Mouse (Mus musculus) urinary bladder, adult 2 months (tissue): ENCODE results near the gene Trim3. TPM values are rescaled to one million over a fixed set of nuclear protein-coding genes. Genes with fewer than 3 reads are reported as not detected.
A peak's percentile ranks its signal among the peaks of the same experiment; 100 is the strongest.

Experiments used
- DNase-seq: peaks from one replicate; pipeline ENCODE4 v3.0.0; 2022; ENCODE audit warnings: low spot score
- polyA plus RNA-seq: library from polyadenylated mRNA; depleted of rRNA; stranded (reverse); fragments of >200 nt; gene quantifications from 2 replicates; pipeline ENCODE4 v1.2.3, GENCODE M21; 2012

Trim3 gene
- polyA plus RNA-seq, 1 experiment: 57.0 TPM

DNA sequence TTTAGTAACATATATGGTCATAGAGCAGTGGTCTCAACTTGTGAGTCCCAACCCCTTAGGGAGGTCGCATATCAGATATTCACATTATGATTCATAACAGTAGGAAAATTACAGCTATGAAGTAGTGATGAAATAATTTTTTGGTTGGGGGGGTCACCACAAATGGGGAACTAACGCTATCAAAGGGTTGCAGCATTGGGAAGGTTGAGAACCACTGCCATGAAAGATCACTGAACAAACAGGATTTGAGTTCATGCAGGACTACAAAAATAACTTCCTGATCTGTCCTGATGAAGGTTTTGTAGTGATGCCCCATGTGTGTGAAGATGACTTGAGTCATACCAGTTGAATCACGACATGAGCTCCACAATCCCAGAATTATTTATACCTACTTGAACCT lies 24.9 kb downstream of the Trim3 start:
- DNase-seq: no peak

GRCm38 (mm10) chr7:105602860-105603623 lies 30.3 kb downstream of the Trim3 start:
- DNase-seq: peak; percentile 38

- DNase-seq: no peak
Observed at GRCm38 (mm10) chr7:105590097-105590496, 43.3 kb downstream of the Trim3 start.

GRCm38 (mm10) chr7:105588325-105588912 lies 45.0 kb downstream of the Trim3 start:
- DNase-seq: no peak

DNA sequence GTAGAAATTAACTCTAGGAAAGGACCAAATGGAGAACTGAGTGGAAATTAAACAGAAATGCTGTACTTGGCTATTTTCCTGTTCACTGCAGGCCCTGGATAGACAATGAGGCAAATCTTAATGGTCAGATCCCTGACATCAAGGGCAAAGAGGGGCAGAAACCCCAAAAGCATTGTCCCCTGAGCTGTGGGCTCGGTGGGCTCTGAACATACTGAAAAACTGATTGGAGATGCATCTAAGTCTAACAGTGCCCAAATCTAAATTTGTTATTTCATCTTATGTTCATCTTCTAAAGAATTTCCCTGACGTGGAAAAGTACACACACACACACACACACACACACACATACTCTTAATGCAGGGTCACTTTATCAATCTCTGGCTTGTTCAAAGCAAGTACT lies 51.4 kb downstream of the Trim3 start:
- no peak for DNase-seq

GRCm38 (mm10) chr7:105581094-105581703 lies 52.2 kb downstream of the Trim3 start, which contains the start of gene Apbb1:
Apbb1 (minus strand) TSS chr7:105581653.
- DNase-seq: peak; percentile 71

DNA sequence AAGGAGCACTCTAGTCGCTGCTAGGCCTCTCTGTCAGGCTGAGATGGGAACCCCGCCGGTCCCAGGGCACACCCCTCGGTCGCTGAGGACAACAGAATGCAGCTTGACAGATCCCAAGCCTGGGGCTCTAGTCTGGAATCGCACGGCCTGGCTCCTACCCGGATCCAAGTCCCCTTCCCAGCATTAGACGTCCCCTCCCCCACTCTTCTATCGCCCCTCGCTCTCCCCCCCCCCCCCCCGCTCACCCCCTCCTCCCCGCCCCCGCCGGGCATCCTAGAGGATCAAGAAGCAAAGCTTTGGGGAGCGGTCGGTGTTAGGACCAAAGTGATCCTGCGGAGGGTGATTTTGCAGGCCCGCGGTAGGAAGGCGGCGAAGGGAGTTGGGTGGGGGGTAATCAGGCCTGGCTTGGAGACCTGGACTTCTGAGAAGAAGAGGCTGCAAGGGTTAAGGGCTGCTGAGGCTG lies 52.7 kb downstream of the Trim3 start:
- no peak for DNase-seq

DNA sequence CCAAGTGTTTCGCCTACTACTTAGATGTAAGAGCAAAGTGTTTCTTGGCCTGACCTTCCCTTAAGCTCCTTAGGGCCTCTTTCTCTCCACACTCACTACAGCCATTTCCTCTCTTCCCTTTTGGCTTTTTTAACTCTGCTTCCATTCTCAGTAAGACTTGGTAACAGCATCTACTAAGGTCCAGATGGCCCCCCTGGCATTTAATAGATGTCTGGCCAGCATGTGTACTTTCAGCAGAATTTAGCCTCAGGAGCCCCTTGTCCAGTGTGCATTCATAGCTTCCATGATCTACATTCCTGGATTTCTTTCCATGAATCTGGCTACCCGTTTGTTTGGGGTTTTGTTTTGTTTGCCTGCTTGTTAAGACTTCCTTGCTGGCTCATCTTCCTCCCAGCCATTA lies 54.9 kb downstream of the Trim3 start:
- no peak for DNase-seq

- no peak for DNase-seq
Observed at GRCm38 (mm10) chr7:105577377-105577871, 55.9 kb downstream of the Trim3 start.

DNA sequence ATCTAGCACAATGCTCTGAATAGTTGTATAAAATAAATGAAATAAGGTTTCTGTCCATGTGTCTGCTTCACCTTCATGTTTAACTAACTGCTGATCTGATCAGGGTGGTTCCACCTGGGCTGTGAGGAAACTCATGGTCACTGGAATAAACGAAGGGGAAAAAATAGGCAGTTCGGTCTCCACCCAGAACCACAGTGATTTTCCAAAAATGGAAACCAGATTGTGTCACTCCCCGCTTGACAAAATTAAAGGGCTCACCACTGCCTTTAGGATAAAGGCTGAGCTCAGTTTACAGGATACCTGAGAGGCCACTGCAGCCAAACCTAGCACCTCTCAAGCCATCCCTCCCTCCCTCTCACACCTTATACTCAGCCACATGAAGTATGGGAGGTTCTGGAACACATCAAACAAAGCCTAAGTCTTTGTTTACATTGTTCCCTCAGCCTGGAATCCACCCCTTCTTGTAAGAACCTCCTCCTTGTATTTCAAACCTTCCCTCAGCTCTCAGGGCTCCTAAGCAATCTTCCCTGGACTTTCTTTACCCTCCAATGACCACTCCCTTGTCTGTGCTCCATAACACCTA lies 57.1 kb downstream of the Trim3 start:
- DNase-seq: no peak

GRCm38 (mm10) chr7:105574537-105574936 lies 58.8 kb downstream of the Trim3 start:
- DNase-seq: no peak

GRCm38 (mm10) chr7:105572949-105573348 lies 60.4 kb downstream of the Trim3 start:
- no peak for DNase-seq

- DNase-seq: no peak
Observed at GRCm38 (mm10) chr7:105570756-105571155, 62.6 kb downstream of the Trim3 start.

DNA sequence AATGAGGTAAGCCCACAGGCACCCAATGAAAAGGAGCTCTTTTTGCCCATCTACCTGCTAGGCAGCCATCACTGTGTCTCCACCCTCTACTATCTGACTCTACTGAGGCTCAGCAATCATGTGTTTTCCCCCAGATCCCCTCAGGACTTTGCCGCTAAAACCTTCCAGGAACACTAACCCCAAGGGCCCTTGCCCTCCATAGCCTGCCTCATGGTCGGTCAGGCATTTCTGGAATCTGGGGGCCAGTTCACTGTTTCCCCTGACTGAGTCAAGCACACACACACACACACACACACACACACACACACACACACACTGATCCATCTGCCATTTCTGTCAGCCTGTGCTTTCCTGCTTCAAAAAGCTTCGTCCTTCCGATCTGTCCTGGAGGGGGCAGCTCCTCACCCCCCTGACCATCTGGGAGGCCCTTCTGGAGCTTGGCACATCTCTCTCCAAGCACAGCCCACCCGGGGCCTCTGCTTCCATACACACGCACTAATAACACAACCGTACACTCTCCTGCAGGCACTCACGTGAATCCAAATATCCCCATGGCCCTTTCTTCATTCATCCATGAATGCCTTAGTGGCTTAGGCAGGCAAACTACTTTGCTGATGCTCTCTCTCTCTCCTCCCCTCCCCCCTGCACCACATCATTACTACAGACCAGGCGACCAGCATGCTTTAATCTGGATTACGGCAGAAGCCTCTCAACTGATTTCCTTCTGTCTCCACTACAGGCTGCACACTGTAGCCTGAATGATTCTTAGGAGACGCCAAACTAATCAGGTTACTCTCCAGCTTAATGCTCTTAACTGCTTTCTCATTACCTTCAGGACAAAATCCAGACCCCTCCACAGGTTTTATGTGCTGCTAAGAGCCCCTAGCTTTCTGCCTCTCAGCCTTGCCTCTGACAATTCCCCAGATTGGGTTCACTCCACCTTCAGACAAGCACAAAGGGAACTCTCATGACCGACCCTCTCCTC lies 63.6 kb downstream of the Trim3 start:
- DNase-seq: no peak

DNA sequence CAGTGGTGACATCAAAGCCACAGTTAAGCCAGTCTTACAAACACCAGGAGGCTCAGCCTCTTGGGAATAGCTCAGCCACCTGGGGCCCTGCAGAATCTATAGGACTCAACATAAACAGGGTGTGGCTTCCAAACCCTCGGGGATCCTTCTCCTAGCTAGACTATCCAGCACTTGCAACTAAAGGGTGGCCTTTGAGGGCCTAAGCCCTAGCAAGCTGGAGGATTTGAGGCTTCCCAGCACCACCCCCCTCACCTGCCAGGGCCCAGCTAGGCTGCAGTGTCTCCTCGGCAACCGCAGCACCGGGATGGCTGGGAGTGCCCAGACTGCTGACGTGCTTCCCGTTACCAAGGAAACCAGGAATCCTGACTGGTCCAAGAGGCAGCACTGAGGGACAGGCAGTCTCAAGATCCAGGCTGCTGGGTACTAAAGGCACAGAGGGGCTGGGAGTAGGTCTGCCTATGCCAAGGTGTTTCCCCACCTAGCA lies 64.3 kb downstream of the Trim3 start:
- DNase-seq: no peak

DNA sequence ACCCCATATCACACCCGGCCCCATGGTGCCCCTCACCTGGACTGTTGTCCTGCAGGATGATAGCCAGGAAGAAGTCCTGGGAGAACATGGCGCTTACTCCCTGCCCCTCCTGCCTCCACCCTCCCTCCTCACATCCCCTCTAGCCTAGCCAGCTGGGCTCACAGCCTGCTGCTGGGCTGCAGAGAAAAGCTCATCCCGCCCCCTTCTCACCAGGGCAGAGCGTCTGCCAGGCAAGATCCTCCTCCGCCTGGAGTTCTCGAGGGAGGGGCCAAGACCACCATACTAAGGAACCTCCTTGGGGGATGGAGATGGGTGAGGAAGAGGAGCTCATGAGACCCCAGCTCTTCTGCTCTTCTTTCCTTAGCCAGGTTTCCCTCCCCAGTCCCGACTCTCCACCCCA lies 64.8 kb downstream of the Trim3 start:
- no peak for DNase-seq

DNA sequence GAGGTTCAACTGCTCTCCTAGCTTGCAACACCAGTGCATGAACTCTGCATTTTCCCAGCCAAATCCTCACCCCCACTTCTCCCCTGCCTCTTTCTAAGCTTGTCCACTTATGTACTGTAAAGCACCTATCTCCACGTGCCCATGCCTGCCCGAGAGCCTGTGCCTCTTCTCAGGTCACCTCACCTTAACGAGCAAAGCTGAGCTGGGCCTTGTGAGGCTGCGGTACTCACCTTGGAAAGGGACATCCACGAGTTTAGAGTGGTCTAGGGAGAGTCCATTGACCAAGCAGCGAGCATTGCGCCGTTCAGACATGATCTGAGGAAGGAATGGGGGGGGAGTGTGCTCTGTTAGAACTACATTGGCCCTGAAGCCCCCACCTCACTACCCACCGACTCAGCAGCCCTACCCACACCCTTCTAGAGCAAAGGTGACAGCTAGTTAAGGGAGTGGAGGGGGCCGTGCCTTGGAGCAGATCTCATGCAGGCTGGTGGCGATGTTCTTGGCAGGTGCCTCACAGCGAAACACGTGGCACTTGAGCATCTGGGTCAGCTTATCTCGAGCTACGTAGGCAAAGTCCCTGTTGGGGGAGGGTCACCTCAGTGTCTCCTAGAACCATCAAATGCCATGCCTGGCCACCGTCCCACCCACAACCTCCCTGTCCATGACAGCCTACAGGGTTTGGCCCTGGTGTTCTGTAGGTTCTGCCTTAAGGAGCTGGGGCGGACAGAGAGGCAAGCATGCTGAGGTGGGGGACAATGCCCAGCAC lies 68.1 kb downstream of the Trim3 start:
- no peak for DNase-seq

DNA sequence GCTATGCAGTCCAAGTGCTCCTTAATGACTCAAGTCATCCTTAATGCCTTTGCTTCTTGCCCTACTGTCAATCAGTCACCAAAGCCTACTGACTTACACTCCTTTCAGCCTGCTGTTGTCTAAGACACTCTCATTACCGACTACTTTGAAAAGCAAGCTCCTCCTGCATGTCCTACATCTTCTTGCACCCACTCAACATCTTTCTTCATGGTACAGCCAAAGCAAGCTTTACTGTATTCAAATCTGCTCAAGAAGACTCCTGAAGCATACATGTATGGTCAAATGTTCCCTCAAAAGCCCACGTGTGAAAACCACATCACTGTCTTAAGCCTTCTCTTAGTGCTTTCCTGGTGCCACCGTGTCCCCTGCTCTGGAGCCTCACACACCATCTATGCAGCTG lies 70.0 kb downstream of the Trim3 start:
- no peak for DNase-seq

- DNase-seq: no peak
Observed at GRCm38 (mm10) chr7:105562317-105562716, 71.1 kb downstream of the Trim3 start.

DNA sequence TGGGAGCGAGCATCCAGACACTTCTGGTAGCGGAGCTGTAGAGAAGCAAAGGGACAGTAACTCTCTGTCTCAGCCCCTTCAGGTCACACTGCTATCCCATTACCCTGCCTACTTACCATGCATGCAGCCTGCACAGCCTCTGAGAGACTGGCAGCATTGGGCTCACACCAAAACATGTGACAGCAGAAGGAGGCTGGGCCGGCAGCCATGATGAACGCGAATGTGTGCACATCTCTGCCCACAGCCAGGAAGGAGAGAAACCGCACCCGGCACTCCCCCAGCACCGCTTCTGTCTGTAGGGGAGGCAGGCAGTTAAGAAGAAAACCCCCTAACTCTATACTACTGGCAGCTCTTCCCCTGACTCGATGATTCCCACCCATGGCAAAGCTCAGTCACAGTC lies 74.4 kb downstream of the Trim3 start:
- DNase-seq: no peak
